Mouse (Mus musculus) midbrain, embryonic 16.5 days (tissue): ENCODE measurements at regions not wholly inside any gene's neighbourhood (a gene's known extent, or its start where the extent isn't known, plus 50 kb on each side); places are given as distances from the start of the nearest gene placed in this dataset.

Experiments used
- ATAC-seq: fragments of 200-750 bp; cut with Nextera tagmentation; 2 replicates; pipeline ENCODE4 v1.8.0; 2017; ENCODE audit warnings: moderate TSS enrichment
- H3K27ac ChIP-seq: fragments of 300-500 bp; sonication (generic); 2 replicates; pipeline ENCODE4 v1.5.1; 2014; ENCODE audit warnings: mild to moderate bottlenecking, low read length, mixed read lengths
- H3K27me3 ChIP-seq: fragments of 300-500 bp; sonication (generic); 2 replicates; pipeline ENCODE4 v1.6.1; 2014; ENCODE audit warnings: low read depth, low read length, mixed read lengths; ENCODE audit not compliant: control insufficient read depth, insufficient read depth
- H3K36me3 ChIP-seq: fragments of 300-500 bp; sonication (generic); 2 replicates; pipeline ENCODE4 v1.6.1; 2014; ENCODE audit warnings: mild to moderate bottlenecking, low read length, moderate library complexity, mixed read lengths; ENCODE audit not compliant: control insufficient read depth, insufficient read depth
- H3K4me1 ChIP-seq: fragments of 300-500 bp; sonication (generic); 2 replicates; pipeline ENCODE4 v1.6.1; 2014; ENCODE audit warnings: mild to moderate bottlenecking, low read length, mixed read lengths; ENCODE audit not compliant: control insufficient read depth, insufficient read depth
- H3K4me2 ChIP-seq: fragments of 300-500 bp; sonication (generic); 2 replicates; pipeline ENCODE4 v1.6.1; 2014; ENCODE audit warnings: mild to moderate bottlenecking, low read length, mixed read lengths
- H3K4me3 ChIP-seq: fragments of 300-500 bp; sonication (generic); 2 replicates; pipeline ENCODE4 v1.5.1; 2014; ENCODE audit warnings: low read depth, mild to moderate bottlenecking, low read length, moderate library complexity, mixed read lengths
- H3K9ac ChIP-seq: fragments of 300-500 bp; sonication (generic); 2 replicates; pipeline ENCODE4 v1.6.1; 2014; ENCODE audit warnings: low read depth, low read length, mixed read lengths
- H3K9me3 ChIP-seq: fragments of 300-500 bp; sonication (generic); replicated peaks from 2 replicates; pipeline ENCODE4 v1.6.1; 2014; ENCODE audit warnings: mild to moderate bottlenecking, low read length, mixed read lengths; ENCODE audit not compliant: control insufficient read depth, poor library complexity, severe bottlenecking
- WGBS: fragments of 180-500 bp; shearing (Covaris S2); extraction: QIAGEN DNeasy Blood & Tissue Kit; methylation state at CpG from one replicate; pipeline ENCODE4 v1.1.7; 2014; 5-methylcytosine and 5-hydroxymethylcytosine counted together

DNA sequence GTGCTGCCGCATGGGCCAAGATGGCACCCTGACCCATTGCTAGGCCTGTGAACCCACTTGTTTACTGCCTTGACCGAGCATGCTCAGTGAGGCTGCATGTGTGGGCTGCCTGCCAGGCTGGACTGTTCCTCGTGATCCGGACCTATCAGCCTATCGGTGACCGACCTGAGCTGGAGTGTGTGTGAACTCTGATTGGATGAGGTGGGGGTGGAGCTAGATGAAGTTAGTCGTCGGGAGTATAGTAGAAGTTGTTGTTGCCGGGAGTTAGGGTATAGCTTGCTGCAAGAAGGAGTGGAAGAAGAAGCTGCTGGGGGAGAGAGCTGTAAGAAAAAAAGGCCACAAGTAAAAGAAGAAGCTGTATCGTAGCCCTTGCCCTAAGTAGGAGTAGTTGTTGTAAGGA is 122.3 kb upstream of the Krtap11-1 start:
- H3K36me3 ChIP-seq = no peaks in the 10 kb centered on the region
- H3K4me1 ChIP-seq = no peaks in the 10 kb centered on the region
- no peak overlapping the region for H3K9ac ChIP-seq
- ATAC-seq = no peak
- H3K4me2 ChIP-seq = no peak overlapping the region
- WGBS = 87% methylated on average over 10 of the region's 10 CpGs
- no peaks in the 10 kb centered on the region for H3K27me3 ChIP-seq
- H3K27ac ChIP-seq = no peak overlapping the region
- H3K4me3 ChIP-seq = no peak overlapping the region
- no peaks in the 10 kb centered on the region for H3K9me3 ChIP-seq

DNA sequence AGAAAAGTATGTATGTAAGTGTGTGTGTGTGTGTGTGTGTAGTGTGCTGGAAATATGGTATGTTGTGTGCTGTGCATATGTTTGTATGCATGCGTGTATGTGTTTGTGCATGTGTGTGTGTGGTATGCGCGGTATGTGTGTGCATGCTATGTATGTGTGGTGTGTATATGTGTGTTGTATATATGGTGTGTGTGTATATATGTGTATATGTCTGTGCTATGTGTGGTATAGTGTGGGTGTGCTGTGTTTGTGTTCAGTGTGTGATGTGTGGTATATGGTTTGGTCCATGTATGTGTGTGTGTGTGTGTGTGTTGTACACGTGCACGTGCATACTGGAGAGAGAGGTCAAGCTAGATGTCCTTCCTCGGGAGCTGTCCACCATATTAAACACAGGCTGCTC is 108.5 kb upstream of the Krtap11-1 start:
- 95% methylated on average over 6 of the region's 6 CpGs for WGBS
- no peak overlapping the region for H3K4me3 ChIP-seq

DNA sequence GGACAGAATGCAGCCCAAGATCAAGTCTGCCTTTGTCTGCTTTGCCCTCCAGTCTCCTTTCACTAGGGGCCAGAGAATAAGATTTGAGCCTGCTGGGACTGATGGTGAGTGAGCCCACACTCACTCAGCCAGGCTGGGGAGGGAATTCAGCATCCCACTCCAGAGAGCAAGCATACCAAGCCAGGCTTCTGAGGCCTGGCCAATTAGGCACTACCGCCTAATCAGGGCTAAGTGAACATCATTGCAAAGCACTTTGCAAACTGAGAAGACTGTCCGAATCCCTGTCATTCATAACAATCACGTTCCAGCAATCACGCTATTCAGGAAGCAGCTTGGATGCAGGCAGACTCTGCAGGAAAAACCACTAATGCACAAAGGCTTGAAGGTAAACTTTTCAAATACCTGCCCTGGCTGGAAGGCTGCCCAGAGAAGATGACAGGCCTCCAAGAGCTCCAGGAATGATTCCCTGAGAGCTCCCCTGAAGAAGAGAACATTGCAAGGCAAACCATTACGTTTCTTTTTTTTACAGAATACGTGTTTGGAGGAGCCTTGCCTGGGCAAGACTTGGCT is 107.5 kb upstream of the Krtap11-1 start:
- 66% methylated on average over 6 of the region's 6 CpGs for WGBS
- H3K4me2 ChIP-seq = no peak overlapping the region
- no peaks in the 10 kb centered on the region for H3K9me3 ChIP-seq
- H3K4me3 ChIP-seq = no peak overlapping the region
- H3K36me3 ChIP-seq = no peaks in the 10 kb centered on the region
- 0 out of 2 replicates have a peak, but pooled peaks have one; percentile 49 for ATAC-seq
- no peaks in the 10 kb centered on the region for H3K27me3 ChIP-seq
- H3K4me1 ChIP-seq = peaks cover 2% of the 10 kb centered on the region; the same call in 1 of the 2 replicates
- no peak overlapping the region for H3K27ac ChIP-seq
- no peak overlapping the region for H3K9ac ChIP-seq

More for the DNA sequence above, 108.5 kb upstream of the Krtap11-1 start:
- H3K27me3 ChIP-seq = no peaks in the 10 kb centered on the region
- peaks cover 2% of the 10 kb centered on the region; the same call in 1 of the 2 replicates for H3K4me1 ChIP-seq
- no peaks in the 10 kb centered on the region for H3K36me3 ChIP-seq
- no peak overlapping the region for H3K27ac ChIP-seq
- H3K9ac ChIP-seq = no peak overlapping the region
- no peaks in the 10 kb centered on the region for H3K9me3 ChIP-seq
- no peak for ATAC-seq
- no peak overlapping the region for H3K4me2 ChIP-seq

DNA sequence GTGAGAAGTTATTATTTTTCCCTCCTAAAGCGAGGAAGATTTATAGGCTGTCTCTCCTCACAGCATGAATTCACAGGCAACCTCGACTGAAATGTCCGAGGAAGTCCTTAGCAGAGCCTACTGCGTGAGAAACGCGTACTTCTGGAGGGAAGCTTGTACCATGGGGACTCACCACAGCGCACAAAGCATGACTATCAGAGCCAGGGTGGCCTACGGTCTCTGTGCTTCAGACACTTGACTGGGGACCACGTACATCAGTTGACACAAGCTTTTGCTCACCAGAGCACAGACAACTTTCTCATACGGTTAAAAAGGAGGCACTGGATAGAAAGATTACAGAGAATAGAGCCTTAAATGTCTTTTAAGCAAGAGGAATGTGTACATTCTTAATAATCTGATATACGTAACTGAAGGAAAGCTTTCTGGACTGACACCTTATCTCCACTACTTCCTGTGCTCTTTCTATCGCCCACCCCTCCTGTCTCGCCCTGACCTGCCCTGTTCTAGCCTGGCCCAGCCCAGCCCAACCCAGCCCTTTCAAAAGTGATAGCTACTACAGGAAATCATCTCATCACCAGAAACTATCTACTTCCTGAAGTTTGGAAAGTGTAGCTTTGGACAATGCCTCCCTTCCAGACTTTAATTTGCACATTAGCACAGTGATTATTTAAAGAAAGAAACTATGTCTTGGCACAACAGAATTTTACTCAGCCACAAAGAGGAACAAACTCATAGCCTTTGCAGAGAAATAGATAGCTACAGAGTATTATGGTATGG is 104.2 kb upstream of the Krtap11-1 start:
- Histone ChIP-seq H3K27me3 (no peaks in the 10 kb centered on the region), H3K36me3 (no peaks in the 10 kb centered on the region), H3K9ac (no peak overlapping the region), H3K9me3 (no peaks in the 10 kb centered on the region), H3K4me3 (no peak overlapping the region), H3K4me2 (no peak overlapping the region), H3K4me1 (peaks cover 2% of the 10 kb centered on the region; the same call in 1 of the 2 replicates), H3K27ac (no peak overlapping the region)
- no peak for ATAC-seq
- WGBS = 66% methylated on average over 13 of the region's 13 CpGs

DNA sequence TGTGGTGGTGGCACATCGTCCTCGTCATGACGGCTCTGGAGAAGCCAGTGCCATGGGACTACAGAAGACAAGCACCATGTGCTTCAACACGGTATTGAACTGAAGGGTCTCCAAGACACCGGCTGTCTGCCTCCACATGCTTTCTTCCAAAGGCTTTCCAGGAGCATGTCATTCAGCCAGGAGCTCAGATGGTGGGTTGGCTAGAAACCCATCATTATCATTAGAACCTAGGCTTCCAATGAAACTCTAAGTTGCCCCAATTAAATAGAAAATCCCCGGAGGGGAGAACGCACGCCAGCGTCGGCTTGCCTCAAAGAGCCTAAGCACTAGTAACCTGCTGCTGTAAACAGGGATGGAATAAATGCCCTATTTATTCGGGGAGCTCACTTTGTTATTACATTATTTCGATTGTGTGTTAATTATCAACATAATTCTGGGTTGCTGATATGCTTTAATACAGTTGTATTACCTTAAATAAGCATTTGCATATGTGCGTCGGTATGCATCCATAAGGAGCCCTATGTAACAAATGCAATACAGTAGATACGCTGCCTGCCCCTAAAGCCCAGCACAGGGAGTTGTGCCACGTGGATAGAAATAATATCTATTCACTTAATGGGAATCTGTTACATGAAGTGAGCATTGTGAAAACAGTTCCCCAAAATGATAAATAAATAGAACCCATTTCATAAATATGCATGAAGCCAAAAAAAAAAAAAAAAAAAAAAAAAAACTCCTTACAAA is 103.3 kb upstream of the Krtap11-1 start:
- Histone ChIP-seq H3K36me3 (no peaks in the 10 kb centered on the region), H3K27me3 (no peaks in the 10 kb centered on the region), H3K9ac (no peak overlapping the region), H3K4me2 (no peak overlapping the region), H3K4me3 (no peak overlapping the region), H3K9me3 (no peaks in the 10 kb centered on the region), H3K27ac (no peak overlapping the region), H3K4me1 (peaks cover 2% of the 10 kb centered on the region; the same call in 1 of the 2 replicates)
- WGBS = 66% methylated on average over 16 of the region's 16 CpGs
- no peak for ATAC-seq

DNA sequence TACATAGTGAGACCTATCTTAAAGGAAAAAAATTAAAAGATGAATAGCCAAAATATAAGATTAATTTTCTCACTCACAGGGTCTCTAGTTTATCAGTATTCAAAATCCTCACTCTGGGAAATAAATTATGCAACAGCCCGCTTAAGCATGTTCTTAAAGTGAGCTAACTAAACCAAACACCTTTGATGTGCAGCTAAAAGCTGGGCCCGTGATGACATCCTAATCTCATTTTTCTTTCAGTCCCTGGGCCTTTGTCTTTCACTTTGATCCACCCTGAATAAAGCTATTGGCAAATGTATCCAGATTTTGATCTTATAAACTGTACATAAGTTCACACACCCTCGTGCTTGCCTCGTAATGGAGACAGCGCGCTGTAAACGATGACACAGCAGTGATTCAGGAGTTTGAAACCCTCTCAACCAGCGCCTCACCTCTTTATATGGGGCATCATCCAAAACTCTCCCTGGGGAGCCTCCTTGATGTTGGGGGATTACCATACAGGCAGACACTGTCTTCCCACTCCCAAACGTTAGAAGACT is 100.3 kb upstream of the Krtap11-1 start:
- Histone ChIP-seq H3K9me3 (no peaks in the 10 kb centered on the region), H3K9ac (no peak overlapping the region), H3K27ac (no peak overlapping the region), H3K4me1 (no peaks in the 10 kb centered on the region), H3K27me3 (no peaks in the 10 kb centered on the region), H3K4me3 (no peak overlapping the region), H3K36me3 (no peaks in the 10 kb centered on the region), H3K4me2 (no peak overlapping the region)
- 38% methylated on average over 9 of the region's 9 CpGs for WGBS
- peak; percentile 81 for ATAC-seq

DNA sequence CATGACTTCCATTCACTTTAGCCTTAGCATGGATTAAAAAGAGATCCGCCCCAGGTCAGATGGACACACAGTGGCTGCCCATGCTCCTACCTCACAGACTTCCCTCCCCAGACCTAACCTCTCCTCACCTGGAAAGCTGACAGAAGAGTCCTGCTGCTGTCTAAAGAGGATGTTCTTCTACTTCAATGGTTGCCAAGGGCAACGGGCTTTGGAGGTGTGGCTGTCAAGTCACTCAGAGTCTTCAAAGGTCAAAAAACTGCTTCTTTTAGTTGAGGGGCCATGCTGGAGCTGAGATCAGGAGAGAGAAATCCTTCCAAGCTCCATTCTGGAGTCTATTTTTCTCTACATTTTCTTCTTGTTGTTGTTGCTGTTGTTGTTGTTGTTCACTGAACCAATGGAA is 89.1 kb upstream of the Krtap11-1 start:
- no peaks in the 10 kb centered on the region for H3K27me3 ChIP-seq
- H3K9ac ChIP-seq = no peak overlapping the region
- H3K36me3 ChIP-seq = no peaks in the 10 kb centered on the region
- H3K9me3 ChIP-seq = 0 out of 2 replicates have a peak, but pooled peaks cover 4% of the 10 kb centered on the region
- ATAC-seq = no peak
- H3K4me1 ChIP-seq = no peaks in the 10 kb centered on the region
- no peak overlapping the region for H3K4me3 ChIP-seq
- 68% methylated on average over 2 of the region's 2 CpGs for WGBS
- H3K27ac ChIP-seq = no peak overlapping the region
- no peak overlapping the region for H3K4me2 ChIP-seq

DNA sequence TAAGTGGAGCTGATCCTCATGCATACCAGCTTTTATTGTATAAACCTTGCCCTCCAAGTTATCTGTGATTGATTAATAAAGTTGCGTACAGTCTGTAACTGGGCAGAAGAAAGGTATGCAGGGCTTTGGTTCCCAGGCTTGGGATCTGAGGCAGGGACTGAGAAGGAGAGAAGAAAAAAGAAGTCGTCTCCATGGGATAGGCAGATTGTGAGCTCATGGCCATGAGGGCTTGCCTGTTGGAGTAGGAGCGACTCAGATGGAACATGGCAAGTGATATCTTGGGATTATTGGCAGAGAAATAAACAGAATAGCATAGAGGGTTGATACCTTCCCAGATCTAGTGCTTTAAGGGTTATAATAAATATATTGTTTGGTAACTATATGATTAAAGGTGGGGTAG is 85.1 kb upstream of the Krtap11-1 start:
- 93% methylated on average over 3 of the region's 3 CpGs for WGBS
- H3K4me1 ChIP-seq = no peaks in the 10 kb centered on the region
- H3K27me3 ChIP-seq = no peaks in the 10 kb centered on the region
- no peaks in the 10 kb centered on the region for H3K36me3 ChIP-seq
- ATAC-seq = no peak
- H3K9ac ChIP-seq = no peak overlapping the region
- H3K4me3 ChIP-seq = no peak overlapping the region
- H3K9me3 ChIP-seq = 0 out of 2 replicates have a peak, but pooled peaks cover 4% of the 10 kb centered on the region
- no peak overlapping the region for H3K27ac ChIP-seq
- H3K4me2 ChIP-seq = no peak overlapping the region
